Mouse (Mus musculus) spleen, postnatal 10 days (tissue): ENCODE data around the gene Il6ra.
A peak's percentile ranks its signal among the peaks of the same experiment; 100 is the strongest.

Experiments
- DNase-seq, 2 experiments: peaks; one replicate each; pipeline ENCODE4 v3.0.0; 2021 to 2022; ENCODE audit warnings: low spot score in 2 of 2

Il6ra gene

GRCm38 (mm10) chr3:89909703-89910542 is 3.1 kb downstream of the Il6ra start:
- no peak for DNase-seq

- peak in 1 of 2 experiments; percentile 45 for DNase-seq
Measured at GRCm38 (mm10) chr3:89908836-89909235, 4.2 kb downstream of the Il6ra start.

GRCm38 (mm10) chr3:89907846-89908245 is 5.2 kb downstream of the Il6ra start:
- DNase-seq: no peak

GRCm38 (mm10) chr3:89899511-89899908 is 13.5 kb downstream of the Il6ra start:
- DNase-seq: no peak

GRCm38 (mm10) chr3:89898870-89899510 is 14.0 kb downstream of the Il6ra start:
- DNase-seq: no peak

GRCm38 (mm10) chr3:89898011-89898410 is 15.0 kb downstream of the Il6ra start:
- no peak for DNase-seq

GRCm38 (mm10) chr3:89897204-89897796 is 15.7 kb downstream of the Il6ra start:
- DNase-seq: no peak

GRCm38 (mm10) chr3:89896571-89896970 is 16.4 kb downstream of the Il6ra start:
- DNase-seq: no peak

- no peak for DNase-seq
Measured at GRCm38 (mm10) chr3:89892517-89893106, 20.4 kb downstream of the Il6ra start.

GRCm38 (mm10) chr3:89891696-89892095 is 21.3 kb downstream of the Il6ra start:
- no peak for DNase-seq

GRCm38 (mm10) chr3:89889841-89890430 is 23.1 kb downstream of the Il6ra start:
- no peak for DNase-seq

GRCm38 (mm10) chr3:89887582-89888230 is 25.3 kb downstream of the Il6ra start:
- DNase-seq: no peak

GRCm38 (mm10) chr3:89885766-89886165 is 27.2 kb downstream of the Il6ra start:
- DNase-seq: no peak

GRCm38 (mm10) chr3:89883582-89884041 is 29.4 kb downstream of the Il6ra start:
- DNase-seq: no peak

GRCm38 (mm10) chr3:89882556-89883181 is 30.3 kb downstream of the Il6ra start:
- DNase-seq: no peak

GRCm38 (mm10) chr3:89880036-89880851 is 32.8 kb downstream of the Il6ra start:
- no peak for DNase-seq

- DNase-seq: no peak
Measured at GRCm38 (mm10) chr3:89879326-89879725, 33.7 kb downstream of the Il6ra start.

GRCm38 (mm10) chr3:89878456-89878855 is 34.5 kb downstream of the Il6ra start:
- DNase-seq: no peak

GRCm38 (mm10) chr3:89877129-89877528 is 35.9 kb downstream of the Il6ra start:
- no peak for DNase-seq

GRCm38 (mm10) chr3:89876469-89876868 is 36.5 kb downstream of the Il6ra start:
- no peak for DNase-seq
